Mouse (Mus musculus): Measurements from ENCODE around the gene Vmn2r9. TPM values are rescaled to one million over a fixed set of nuclear protein-coding genes. Genes with fewer than 3 reads are reported as not detected.

Vmn2r9 gene
- polyA plus RNA-seq (2012; fragmentation: generic; extraction: Trizol): not detected

DNA sequence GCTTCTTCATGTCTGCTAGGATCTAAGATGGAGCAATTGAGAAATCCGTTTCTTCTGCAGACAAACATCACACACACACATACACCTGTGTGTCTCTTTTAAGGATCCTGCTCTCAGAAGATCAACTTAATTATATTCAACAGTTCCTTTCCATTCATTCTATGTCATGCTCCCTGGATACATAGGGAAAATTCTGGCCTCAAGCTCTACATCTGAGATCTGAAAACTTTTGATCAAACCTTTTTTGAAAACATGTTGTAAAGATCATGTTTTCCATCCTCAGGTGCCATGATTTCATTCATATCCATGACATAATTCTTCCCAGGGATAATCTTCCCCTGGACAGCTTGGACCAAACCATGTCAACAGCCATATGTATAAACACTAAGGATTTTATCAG is at the start of gene Vmn2r9:
Gene Vmn2r9, minus strand, starts transcription at position 101 of the 400 bp plus-strand sequence.

DNA sequence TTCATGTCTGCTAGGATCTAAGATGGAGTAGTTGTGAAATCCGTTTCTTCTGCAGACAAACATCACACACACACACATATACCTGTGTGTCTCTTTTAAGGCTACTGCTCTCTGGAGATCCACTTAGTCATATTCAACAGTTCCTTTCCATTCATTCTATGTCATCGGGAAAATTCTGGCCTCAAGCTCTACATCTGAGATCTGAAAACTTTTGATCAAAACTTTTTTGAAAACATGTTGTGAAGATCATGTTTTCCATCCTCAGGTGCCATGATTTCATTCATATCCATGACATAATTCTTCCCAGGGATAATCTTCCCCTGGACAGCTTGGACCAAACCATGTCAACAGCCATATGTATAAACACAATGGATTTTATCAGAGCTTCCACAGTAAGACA is 43.7 kb downstream of the Vmn2r9 start, which contains the start of gene Vmn2r8:
Gene Vmn2r8, minus strand, starts transcription at position 101 of the 400 bp plus-strand sequence.

DNA sequence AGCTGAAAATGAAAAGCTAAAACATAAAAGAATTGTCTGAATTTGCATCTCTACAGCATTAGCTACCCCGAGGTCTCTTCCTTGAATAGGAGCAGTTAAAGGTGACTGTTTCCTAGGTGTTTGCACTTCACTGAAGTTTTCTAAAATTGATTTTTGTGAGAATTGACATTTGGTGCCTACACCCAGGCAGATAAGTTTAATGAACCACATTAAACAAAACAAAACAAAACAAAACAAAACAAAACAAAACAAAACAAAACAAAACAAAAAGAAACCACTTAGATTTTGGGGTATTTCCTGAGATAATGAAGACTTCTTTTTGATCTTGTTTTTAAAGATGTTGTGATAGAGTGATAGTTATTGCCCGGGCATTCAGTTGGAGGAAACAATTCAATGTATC is 57.1 kb downstream of the Vmn2r9 start, which contains the start of gene Tmed11:
Gene Tmed11, minus strand, starts transcription at position 101 of the 400 bp plus-strand sequence.

Other genes starting within 250 kb of the Vmn2r9 start
- 10 to 100 TPM; 19.5 to 43.3 TPM for gene Gak, start 222.8 kb downstream of the Vmn2r9 start, polyA plus RNA-seq (2012; fragmentation: generic; extraction: Trizol)
- 10 to 100 TPM in 1 of 2 experiments, 1 to 10 TPM in 1; 5.8 to 32.3 TPM for gene Tmem175, start 222.8 kb downstream of the Vmn2r9 start, polyA plus RNA-seq (2012; fragmentation: generic; extraction: Trizol)
- 1 to 10 TPM in 1 of 2 experiments, under 1 TPM in 1; 0.69 to 6.2 TPM for gene Idua, start 192.3 kb downstream of the Vmn2r9 start, polyA plus RNA-seq (2012; fragmentation: generic; extraction: Trizol)
- gene Dgkq, start 182.9 kb downstream of the Vmn2r9 start, polyA plus RNA-seq (2012; fragmentation: generic; extraction: Trizol): 1 to 10 TPM in 1 of 2 experiments, under 1 TPM in 1; 0.55 to 4.4 TPM
- under 1 TPM; 0.04 to 0.14 TPM for gene Slc26a1, start 177.0 kb downstream of the Vmn2r9 start, polyA plus RNA-seq (2012; fragmentation: generic; extraction: Trizol)
- 10 to 100 TPM; 11.3 to 58.4 TPM for gene Fgfrl1, start 160.2 kb downstream of the Vmn2r9 start, polyA plus RNA-seq (2012; fragmentation: generic; extraction: Trizol)
- not detected for gene Rnf212, start 77.6 kb downstream of the Vmn2r9 start, polyA plus RNA-seq (2012; fragmentation: generic; extraction: Trizol)
- gene Tmed11, start 57.2 kb downstream of the Vmn2r9 start, polyA plus RNA-seq (2012; fragmentation: generic; extraction: Trizol): not detected
- gene Vmn2r8, start 43.8 kb downstream of the Vmn2r9 start, polyA plus RNA-seq (2012; fragmentation: generic; extraction: Trizol): not detected
- gene Vmn2r10, start 153.9 kb upstream of the Vmn2r9 start, polyA plus RNA-seq (2012; fragmentation: generic; extraction: Trizol): not detected
- not detected for gene Vmn2r11, start 207.0 kb upstream of the Vmn2r9 start, polyA plus RNA-seq (2012; fragmentation: generic; extraction: Trizol)
- gene Vmn2r12, start 245.3 kb upstream of the Vmn2r9 start, polyA plus RNA-seq (2012; fragmentation: generic; extraction: Trizol): not detected